Mouse (Mus musculus) embryonic facial prominence, embryonic 11.5 days (tissue): ENCODE measurements around the gene Fcho2. TPM values are rescaled to one million over a fixed set of nuclear protein-coding genes. Genes with fewer than 3 reads are reported as not detected.

ENCODE experiments used
- ATAC-seq: fragments of 200-750 bp; cut with Nextera tagmentation; replicated peaks from 2 replicates; pipeline ENCODE4 v1.8.0; 2017; ENCODE audit warnings: low read depth; ENCODE audit not compliant: insufficient number of reproducible peaks, low FRiP score, low TSS enrichment
- DNase-seq: peaks from one replicate; pipeline ENCODE4 v3.0.0-alpha.2; 2015; ENCODE audit warnings: low spot score
- H3K27ac ChIP-seq: fragments of 300-500 bp; sonication (generic); replicated peaks from 2 replicates; pipeline ENCODE4 v1.5.1; 2014; ENCODE audit warnings: mild to moderate bottlenecking, low read depth, low read length, control low read depth
- H3K27me3 ChIP-seq: fragments of 300-500 bp; sonication (generic); 2 replicates; pipeline ENCODE4 v1.6.1; 2014; ENCODE audit warnings: mild to moderate bottlenecking, low read length, moderate library complexity, mixed read lengths; ENCODE audit not compliant: control insufficient read depth, insufficient read depth
- H3K36me3 ChIP-seq: fragments of 300-500 bp; sonication (generic); replicated peaks from 2 replicates; pipeline ENCODE4 v1.6.1; 2014; ENCODE audit warnings: low read depth, mild to moderate bottlenecking, low read length, moderate library complexity, mixed read lengths; ENCODE audit not compliant: control insufficient read depth, insufficient read depth
- H3K4me1 ChIP-seq: fragments of 300-500 bp; sonication (generic); 2 replicates; pipeline ENCODE4 v1.6.1; 2014; ENCODE audit warnings: low read length, mixed read lengths; ENCODE audit not compliant: control insufficient read depth, insufficient read depth
- H3K4me2 ChIP-seq: fragments of 300-500 bp; sonication (generic); 2 replicates; pipeline ENCODE4 v1.6.1; 2014; ENCODE audit warnings: low read depth, mild to moderate bottlenecking, control low read depth, low read length, moderate library complexity
- H3K4me3 ChIP-seq: fragments of 300-500 bp; sonication (generic); 2 replicates; pipeline ENCODE4 v1.5.1; 2014; ENCODE audit warnings: low read depth, low read length, control low read depth
- H3K9ac ChIP-seq: fragments of 300-500 bp; sonication (generic); replicated peaks from 2 replicates; pipeline ENCODE4 v1.6.1; 2014; ENCODE audit warnings: mild to moderate bottlenecking, control low read depth, low read length
- H3K9me3 ChIP-seq: fragments of 300-500 bp; sonication (generic); replicated peaks from 2 replicates; pipeline ENCODE4 v1.6.1; 2016; ENCODE audit warnings: mild to moderate bottlenecking, low read length, inconsistent platforms, mixed read lengths; ENCODE audit not compliant: control insufficient read depth
- WGBS: fragments of 180-500 bp; shearing (Covaris S2); extraction: QIAGEN DNeasy Blood & Tissue Kit; methylation state at CpG from one replicate; pipeline ENCODE4 v1.1.7; 2014; 5-methylcytosine and 5-hydroxymethylcytosine counted together
- polyA plus RNA-seq: library from polyadenylated mRNA; unstranded; fragments of >200 nt; fragmentation: Nextera tagmentation; extraction: Ambion mirVana; gene quantifications from 2 replicates; pipeline ENCODE4 v1.2.1, GENCODE M21; 2014

The Fcho2 gene
- polyA plus RNA-seq, 1 experiment from 2014 or later: 28.1 TPM

- Histone ChIP-seq H3K9me3 (no peaks in the 10 kb centered on the region), H3K27ac (no peak within 1 kb of the TSS), H3K36me3 (no peaks in the 10 kb centered on the region), H3K4me2 (peak within 1 kb of the TSS; percentile 81), H3K4me3 (peak within 1 kb of the TSS; percentile 36), H3K4me1 (no peaks in the 10 kb centered on the region), H3K27me3 (peaks cover 9% of the 10 kb centered on the region; the same call in 1 of the 2 replicates), H3K9ac (peak within 1 kb of the TSS; percentile 61)
- WGBS: 4% methylated on average over 44 of the region's 44 CpGs
- DNase-seq: no peak
- peak; percentile 56; the same call in 1 of the 2 replicates for ATAC-seq
Measured at GRCm38 (mm10) chr13:98694773-98695314, 120.4 kb downstream of the Fcho2 start, which contains the start of gene Tmem171. Gene Tmem171, minus strand, starts transcription at chr13:98694834.

- 91% methylated on average over 11 of the region's 11 CpGs for WGBS
- H3K27me3 ChIP-seq: peaks cover 9% of the 10 kb centered on the region; the same call in 1 of the 2 replicates
- no peak for ATAC-seq
Measured at GRCm38 (mm10) chr13:98693316-98693715, 121.9 kb downstream of the Fcho2 start.

GRCm38 (mm10) chr13:98691956-98692515, 123.2 kb downstream of the Fcho2 start:
- Histone ChIP-seq H3K4me2 (no peak overlapping the region), H3K9ac (no peak overlapping the region), H3K4me3 (no peak overlapping the region), H3K36me3 (no peaks in the 10 kb centered on the region), H3K27ac (no peak overlapping the region), H3K4me1 (no peaks in the 10 kb centered on the region), H3K9me3 (no peaks in the 10 kb centered on the region), H3K27me3 (peaks cover 9% of the 10 kb centered on the region; the same call in 1 of the 2 replicates)
- DNase-seq (no peak), ATAC-seq (no peak)
- 92% methylated on average over 13 of the region's 13 CpGs for WGBS

More at GRCm38 (mm10) chr13:98693316-98693715, 121.9 kb downstream of the Fcho2 start:
- Histone ChIP-seq H3K9me3 (no peaks in the 10 kb centered on the region), H3K4me3 (no peak overlapping the region), H3K9ac (no peak overlapping the region), H3K4me2 (no peak overlapping the region), H3K4me1 (no peaks in the 10 kb centered on the region), H3K27ac (no peak overlapping the region), H3K36me3 (no peaks in the 10 kb centered on the region)
- DNase-seq: no peak

GRCm38 (mm10) chr13:98690886-98691285, 124.4 kb downstream of the Fcho2 start:
- no peak overlapping the region for H3K9ac ChIP-seq
- no peak overlapping the region for H3K27ac ChIP-seq
- ATAC-seq (no peak), DNase-seq (no peak)
- no peaks in the 10 kb centered on the region for H3K9me3 ChIP-seq
- H3K27me3 ChIP-seq: peaks cover 7% of the 10 kb centered on the region; the same call in 1 of the 2 replicates
- H3K4me1 ChIP-seq: no peaks in the 10 kb centered on the region
- no peaks in the 10 kb centered on the region for H3K36me3 ChIP-seq
- WGBS: 87% methylated on average over 11 of the region's 11 CpGs
- H3K4me2 ChIP-seq: no peak overlapping the region
- H3K4me3 ChIP-seq: no peak overlapping the region

- no peak overlapping the region for H3K4me2 ChIP-seq
- ATAC-seq (no peak), DNase-seq (no peak)
- peaks cover 2% of the 10 kb centered on the region; the same call in 1 of the 2 replicates for H3K27me3 ChIP-seq
- no peaks in the 10 kb centered on the region for H3K36me3 ChIP-seq
- 69% methylated on average over 11 of the region's 11 CpGs for WGBS
- H3K4me3 ChIP-seq: no peak overlapping the region
- H3K9ac ChIP-seq: no peak overlapping the region
- H3K4me1 ChIP-seq: no peaks in the 10 kb centered on the region
- H3K27ac ChIP-seq: no peak overlapping the region
- no peaks in the 10 kb centered on the region for H3K9me3 ChIP-seq
Measured at GRCm38 (mm10) chr13:98689605-98690290, 125.5 kb downstream of the Fcho2 start.

GRCm38 (mm10) chr13:98687931-98688330, 127.3 kb downstream of the Fcho2 start:
- no peaks in the 10 kb centered on the region for H3K4me1 ChIP-seq
- ATAC-seq (no peak; the same call in 1 of the 2 replicates), DNase-seq (no peak)
- no peak overlapping the region for H3K9ac ChIP-seq
- H3K27me3 ChIP-seq: no peaks in the 10 kb centered on the region
- no peak overlapping the region for H3K4me2 ChIP-seq
- 66% methylated on average over 9 of the region's 9 CpGs for WGBS
- H3K36me3 ChIP-seq: no peaks in the 10 kb centered on the region
- no peak overlapping the region for H3K27ac ChIP-seq
- H3K9me3 ChIP-seq: no peaks in the 10 kb centered on the region
- H3K4me3 ChIP-seq: no peak overlapping the region

- H3K9ac ChIP-seq: no peak overlapping the region
- ATAC-seq (no peak), DNase-seq (no peak)
- H3K4me3 ChIP-seq: no peak overlapping the region
- 71% methylated on average over 9 of the region's 9 CpGs for WGBS
- no peaks in the 10 kb centered on the region for H3K27me3 ChIP-seq
- H3K4me2 ChIP-seq: no peak overlapping the region
- H3K4me1 ChIP-seq: peaks cover 3% of the 10 kb centered on the region; the same call in 1 of the 2 replicates
- no peaks in the 10 kb centered on the region for H3K36me3 ChIP-seq
- H3K9me3 ChIP-seq: no peaks in the 10 kb centered on the region
- no peak overlapping the region for H3K27ac ChIP-seq
Measured at GRCm38 (mm10) chr13:98684144-98684900, 130.9 kb downstream of the Fcho2 start.
